Mouse (Mus musculus): ENCODE measurements around the gene C2cd4d.

DNA sequence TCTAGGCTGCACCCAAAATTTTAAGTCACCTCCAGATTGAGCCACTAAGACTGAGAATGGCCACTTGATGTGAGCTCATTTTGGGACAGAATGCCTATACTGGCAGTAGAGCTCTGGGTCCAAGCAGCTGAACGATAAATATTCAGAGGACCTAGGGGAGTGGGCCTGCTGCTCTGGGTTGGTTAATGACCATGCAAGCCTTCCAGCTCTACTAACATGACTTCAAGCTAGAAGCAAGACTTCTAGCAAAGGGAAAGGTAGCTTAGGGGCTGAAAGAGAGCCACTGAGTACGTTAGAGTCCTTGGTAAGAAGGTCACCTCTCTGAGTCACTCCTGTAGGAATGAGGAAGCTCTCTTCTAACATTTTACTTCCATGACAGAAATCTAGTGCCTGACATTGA, 29.9 kb downstream of the C2cd4d start:
- TF ChIP-seq CTCF (IDR thresholded peaks at IDR 0.05; ENCODE audit: extremely low read depth, insufficient read depth, insufficient read length, insufficient replicate concordance) (no peak), POLR2A (IDR thresholded peaks at IDR 0.05; ENCODE audit: low read depth, low read length) (no peak)
